Mouse (Mus musculus) C2C12 (cell line): ENCODE measurements around the gene Ttc39d.
"Not testable (repeated sequence)": the region's sequence is repeated elsewhere in the genome, so short reads cannot be mapped to it uniquely, and the experiment has no call there.

ENCODE experiments used
- CEBPB ChIP-seq: IDR thresholded peaks from one replicate; pipeline ENCODE4 v1.6.1; 2011; ENCODE audit warnings: low read depth, mild to moderate bottlenecking, control low read depth, moderate library complexity
- CTCF ChIP-seq: IDR thresholded peaks from one replicate; pipeline ENCODE4 v1.5.1; 2011; ENCODE audit not compliant: control insufficient read depth, insufficient read depth, insufficient read length
- FOSL1 ChIP-seq: IDR thresholded peaks from one replicate; pipeline ENCODE4 v1.8.0; 2011; ENCODE audit warnings: mild to moderate bottlenecking, low read length; ENCODE audit not compliant: poor library complexity, insufficient read depth, severe bottlenecking
- MAX ChIP-seq: IDR thresholded peaks from one replicate; pipeline ENCODE4 v1.6.1; 2011; ENCODE audit warnings: mild to moderate bottlenecking, control low read depth
- MYOD1 ChIP-seq: IDR thresholded peaks from one replicate; pipeline ENCODE4 v1.6.1; 2011; ENCODE audit warnings: low read depth; ENCODE audit not compliant: control insufficient read depth, insufficient read length
- MYOG ChIP-seq: IDR thresholded peaks from one replicate; pipeline ENCODE4 v1.6.1; 2011; ENCODE audit not compliant: control insufficient read depth, insufficient read length; ENCODE audit errors: extremely low read depth
- USF1 ChIP-seq: IDR thresholded peaks from one replicate; pipeline ENCODE4 v1.6.1; 2011; ENCODE audit warnings: low read depth, mild to moderate bottlenecking, control low read depth, moderate library complexity

DNA sequence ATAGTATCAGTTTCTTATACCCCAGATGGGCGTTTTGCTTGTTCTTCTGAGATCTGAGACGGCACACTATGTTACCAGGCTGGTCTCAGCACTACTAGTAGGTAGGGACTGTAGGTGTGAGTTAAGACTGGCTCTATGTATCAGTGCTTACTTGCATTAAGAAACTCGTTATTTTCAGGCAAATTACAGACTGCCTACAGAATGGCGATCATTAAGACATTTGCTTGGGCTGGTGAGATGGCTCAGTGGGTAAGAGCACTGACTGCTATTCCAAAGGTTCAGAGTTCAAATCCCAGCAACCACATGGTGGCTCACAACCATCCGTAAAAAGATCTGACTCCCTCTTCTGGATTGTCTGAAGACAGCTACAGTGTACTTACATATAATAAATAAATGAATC lies 17.9 kb downstream of the Ttc39d start:
- TF ChIP-seq CTCF, MYOD1, CEBPB, MAX, USF1, MYOG, FOSL1: not testable (repeated sequence)
